Mouse (Mus musculus): ENCODE results near the gene Padi6. TPM values are rescaled to one million over a fixed set of nuclear protein-coding genes. Genes with fewer than 3 reads are reported as not detected.
A peak's percentile ranks its signal among the peaks of the same experiment; 100 is the strongest.

The Padi6 gene
- total RNA-seq (2021): not detected

DNA sequence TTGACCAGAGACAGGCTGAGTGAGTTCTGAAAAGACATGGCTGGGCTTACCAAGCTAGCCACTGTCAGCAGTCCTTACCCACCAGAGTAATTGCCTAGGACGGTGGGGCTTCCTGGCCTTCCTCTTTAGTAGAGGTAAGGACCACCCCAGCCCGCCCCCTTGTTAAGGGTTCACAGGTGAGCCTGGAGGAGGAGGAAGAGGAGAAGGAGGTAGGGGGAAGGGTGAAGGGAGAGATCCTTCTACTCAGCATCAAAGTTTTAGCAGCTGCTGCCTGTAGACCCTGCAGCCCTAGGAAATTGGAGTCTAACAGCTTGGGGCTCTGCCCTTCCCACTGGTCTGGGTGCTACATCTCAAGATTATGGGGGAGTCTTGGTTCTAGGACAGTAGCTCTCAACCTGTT, at the start of gene Padi6:
Gene Padi6, minus strand, starts transcription at position 101 of the 400 bp plus-strand sequence.
- DNase-seq (ENCODE audit: extremely low spot score in 1 of 2, low spot score in 1 of 2): no peak

- DNase-seq (ENCODE audit: extremely low spot score in 1 of 2, low spot score in 1 of 2): no peak
These were observed 48.6 kb upstream of the Padi6 start for GRCm38 (mm10) chr4:140791071-140791470.

DNA sequence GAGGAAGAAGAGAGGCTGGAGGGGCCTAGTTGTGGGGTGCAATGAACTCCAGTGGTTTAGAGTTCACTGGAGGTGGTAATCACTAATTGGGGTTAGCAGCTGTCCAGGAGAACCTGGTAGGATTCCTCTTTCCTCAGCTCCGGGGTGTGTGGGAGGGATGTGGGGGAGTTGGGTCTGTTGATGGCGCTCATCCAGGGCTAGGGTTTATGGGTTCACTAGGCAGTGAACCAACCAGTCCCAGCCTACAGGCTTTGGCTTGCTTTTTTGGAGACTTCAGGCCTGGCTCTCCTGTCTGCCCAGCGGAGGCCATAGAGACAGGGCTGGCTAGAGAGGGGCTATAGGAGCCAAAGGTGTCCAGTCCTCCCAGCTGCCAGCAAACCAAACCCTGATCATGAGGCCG, 47.5 kb upstream of the Padi6 start:
- no peak for DNase-seq (ENCODE audit: extremely low spot score in 1 of 2, low spot score in 1 of 2)

DNA sequence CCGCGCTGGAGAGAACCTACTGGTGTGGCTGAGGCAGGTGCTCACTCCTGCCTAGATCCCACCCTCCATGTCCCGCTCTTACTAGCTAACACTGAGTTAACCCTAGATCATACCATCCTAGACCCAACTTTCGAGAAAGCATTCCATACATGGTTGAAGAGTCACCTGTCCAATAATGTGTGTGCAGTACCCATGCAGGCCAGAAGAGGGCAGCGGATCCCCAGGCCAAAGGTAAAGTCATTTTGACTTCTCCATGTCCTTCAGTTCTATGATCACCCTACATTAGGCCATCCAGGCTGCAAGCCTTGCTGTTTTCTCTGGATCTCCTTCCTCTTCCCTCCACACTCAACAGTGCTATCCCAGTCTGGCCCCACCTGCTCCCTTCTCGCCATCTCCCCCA, 46.5 kb upstream of the Padi6 start:
- DNase-seq (ENCODE audit: extremely low spot score in 1 of 2, low spot score in 1 of 2): peak; percentile 23 to 72

- DNase-seq (ENCODE audit: extremely low spot score in 1 of 2, low spot score in 1 of 2): no peak
These were observed 45.8 kb upstream of the Padi6 start for GRCm38 (mm10) chr4:140788264-140788663.

DNA sequence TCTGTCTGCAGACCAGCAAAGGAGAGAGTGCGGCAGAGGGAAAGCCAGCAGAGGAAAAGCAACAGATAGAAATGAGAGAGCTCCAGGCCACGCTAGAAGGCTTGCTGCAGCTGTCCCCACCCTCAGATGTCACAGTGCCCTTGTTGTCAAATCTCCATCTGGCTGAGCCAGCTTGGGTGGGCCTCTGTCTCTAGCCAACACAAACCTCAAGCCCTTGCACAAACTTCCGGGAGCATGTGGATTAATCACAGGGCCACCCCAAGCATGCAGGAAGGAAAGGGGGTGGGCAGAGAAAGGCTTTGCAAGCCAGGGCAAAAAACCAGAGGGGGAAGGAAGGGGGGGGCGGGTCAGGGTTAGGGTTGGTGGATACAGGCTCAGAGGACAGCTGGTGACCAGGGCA, 45.0 kb upstream of the Padi6 start:
- DNase-seq (ENCODE audit: extremely low spot score in 1 of 2, low spot score in 1 of 2): no peak

- no peak for DNase-seq (ENCODE audit: extremely low spot score in 1 of 2, low spot score in 1 of 2)
These were observed 42.8 kb upstream of the Padi6 start for GRCm38 (mm10) chr4:140785217-140785616.

GRCm38 (mm10) chr4:140784292-140784945, 42.0 kb upstream of the Padi6 start:
- DNase-seq (ENCODE audit: extremely low spot score in 1 of 2, low spot score in 1 of 2): no peak

DNA sequence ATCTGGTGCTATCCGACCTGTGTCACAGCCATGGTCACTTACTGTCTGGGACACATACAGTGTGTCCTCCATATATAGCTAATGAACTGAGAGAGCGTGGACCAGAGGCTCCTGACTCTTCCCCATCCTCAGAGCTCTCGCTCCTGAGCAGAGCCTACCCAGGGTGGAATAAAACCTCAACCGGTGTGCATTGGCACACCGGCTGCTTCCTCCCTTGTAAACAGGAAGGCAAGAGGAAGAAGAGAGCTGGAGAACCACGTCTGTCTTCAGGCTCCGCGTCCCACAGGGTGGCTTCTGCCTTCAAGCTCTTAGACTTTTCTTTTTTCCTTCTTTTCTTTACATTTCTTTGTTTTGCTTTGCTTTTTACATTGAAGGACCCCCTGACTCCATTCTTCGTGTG, 40.4 kb upstream of the Padi6 start:
- no peak for DNase-seq (ENCODE audit: extremely low spot score in 1 of 2, low spot score in 1 of 2)

DNA sequence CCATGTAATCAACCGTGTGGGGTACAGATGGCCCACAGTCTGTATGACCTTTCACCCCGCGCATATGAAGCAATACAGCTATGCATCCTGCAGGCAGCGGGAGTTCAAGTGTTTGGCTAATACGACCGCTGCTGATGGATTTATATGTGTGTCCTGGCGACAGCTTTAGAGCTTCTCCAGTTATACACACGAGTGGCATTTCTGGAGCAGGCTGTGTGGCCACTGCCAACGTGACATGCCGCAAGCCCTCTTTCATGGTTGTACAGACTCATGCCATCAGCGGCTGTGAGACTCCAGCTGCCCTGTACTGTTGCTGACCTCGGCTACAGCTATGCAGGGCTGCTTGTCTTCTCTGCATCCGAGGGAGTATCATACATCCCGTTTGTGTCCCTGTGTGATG, 38.1 kb upstream of the Padi6 start:
- no peak for DNase-seq (ENCODE audit: extremely low spot score in 1 of 2, low spot score in 1 of 2)

DNA sequence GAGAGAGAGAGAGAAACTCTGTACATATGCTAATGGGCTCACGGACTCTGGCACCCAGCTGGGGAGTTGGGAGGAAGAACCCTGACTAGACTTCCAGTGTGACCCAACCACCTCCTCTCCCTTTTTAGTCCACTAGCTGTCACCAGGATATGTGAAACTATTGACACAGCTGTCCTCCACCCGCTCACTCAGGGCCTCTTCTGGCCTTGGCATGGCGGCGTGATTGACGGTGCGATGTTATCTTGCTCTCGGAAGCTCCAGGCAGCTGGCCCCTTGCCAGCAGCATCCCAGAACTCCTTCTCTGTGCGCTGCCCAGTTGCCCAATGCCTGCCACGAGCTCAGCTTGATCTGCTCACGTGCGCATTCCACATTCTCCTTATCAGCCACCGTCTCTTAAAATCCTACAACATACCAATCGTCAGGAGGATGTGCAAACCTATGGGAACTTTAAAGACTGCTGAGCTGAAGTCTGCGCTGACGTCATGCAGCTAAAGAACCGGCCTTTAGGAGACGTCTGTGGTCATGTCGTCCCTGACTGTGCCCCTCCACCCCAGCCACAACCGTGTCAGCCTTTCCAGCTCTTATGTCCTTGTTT, 37.5 kb upstream of the Padi6 start:
- DNase-seq (ENCODE audit: extremely low spot score in 1 of 2, low spot score in 1 of 2): no peak

GRCm38 (mm10) chr4:140776623-140777022, 34.2 kb upstream of the Padi6 start:
- DNase-seq (ENCODE audit: extremely low spot score in 1 of 2, low spot score in 1 of 2): no peak

GRCm38 (mm10) chr4:140775876-140776275, 33.4 kb upstream of the Padi6 start:
- no peak for DNase-seq (ENCODE audit: extremely low spot score in 1 of 2, low spot score in 1 of 2)

GRCm38 (mm10) chr4:140774893-140775292, 32.5 kb upstream of the Padi6 start:
- no peak for DNase-seq (ENCODE audit: extremely low spot score in 1 of 2, low spot score in 1 of 2)

DNA sequence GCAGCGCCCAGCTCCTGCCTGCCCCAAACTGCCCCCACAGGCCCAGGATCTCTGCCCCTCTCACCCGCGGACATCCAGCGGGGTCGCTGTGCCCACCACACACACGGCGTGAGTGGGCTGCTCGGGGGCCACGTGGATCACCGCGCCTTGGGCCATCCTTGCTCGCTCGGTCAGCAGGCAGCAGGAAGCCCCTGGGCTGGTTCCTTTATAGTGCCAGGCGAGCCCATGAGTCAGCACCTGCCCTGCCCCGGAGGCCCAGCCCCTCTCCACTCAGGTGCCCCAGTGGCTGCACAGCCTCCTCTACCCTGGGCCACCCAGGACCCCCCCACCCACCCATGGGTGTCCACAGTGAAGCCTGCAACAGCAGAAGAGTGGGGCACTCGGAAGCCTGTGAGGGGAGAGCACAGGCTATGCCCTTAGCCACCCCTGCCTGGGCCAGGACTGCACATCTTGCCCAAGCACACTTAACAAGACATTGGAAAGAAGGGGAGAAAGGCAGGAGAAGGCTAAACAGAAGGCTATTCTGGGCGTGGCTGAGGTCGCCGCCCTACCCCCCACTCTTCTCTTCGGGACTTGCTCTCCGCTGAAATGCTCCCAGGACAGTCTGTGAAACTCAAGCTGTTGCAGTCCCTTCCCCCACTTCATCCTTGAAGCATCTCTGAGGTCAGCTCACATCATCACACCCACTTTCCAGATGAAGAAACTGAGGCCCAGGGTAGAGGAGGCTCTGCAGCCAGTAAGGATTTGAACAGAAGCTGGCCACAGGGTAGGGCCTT, 31.8 kb upstream of the Padi6 start, which contains the start of gene Padi4:
Gene Padi4, minus strand, starts transcription at position 212 of the 776 bp plus-strand sequence.
- no peak for DNase-seq (ENCODE audit: extremely low spot score in 1 of 2, low spot score in 1 of 2)

GRCm38 (mm10) chr4:140771091-140771490, 28.6 kb upstream of the Padi6 start:
- DNase-seq (ENCODE audit: extremely low spot score in 1 of 2, low spot score in 1 of 2): no peak

DNA sequence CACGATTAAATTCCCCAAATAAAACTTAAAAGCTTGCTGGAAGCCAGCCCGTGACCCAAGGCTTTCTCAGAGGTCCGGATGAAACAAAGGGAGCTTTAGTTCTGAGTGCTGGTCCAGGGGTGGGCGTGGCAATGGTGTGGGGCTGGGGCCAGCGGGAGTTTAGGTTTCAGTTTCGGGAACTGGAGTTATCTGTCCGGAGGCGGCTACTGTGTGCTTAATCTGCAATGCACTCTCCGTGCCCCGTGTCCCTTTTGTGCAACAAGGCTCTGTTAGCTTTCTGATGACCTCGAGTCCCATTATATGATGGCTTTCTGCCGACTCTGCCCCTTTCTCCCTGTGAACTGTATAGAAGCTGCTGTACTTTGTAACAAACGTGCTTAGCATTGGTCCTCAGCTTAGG, 28.0 kb upstream of the Padi6 start:
- DNase-seq (ENCODE audit: extremely low spot score in 1 of 2, low spot score in 1 of 2): no peak

GRCm38 (mm10) chr4:140768973-140769372, 26.5 kb upstream of the Padi6 start:
- no peak for DNase-seq (ENCODE audit: extremely low spot score in 1 of 2, low spot score in 1 of 2)

DNA sequence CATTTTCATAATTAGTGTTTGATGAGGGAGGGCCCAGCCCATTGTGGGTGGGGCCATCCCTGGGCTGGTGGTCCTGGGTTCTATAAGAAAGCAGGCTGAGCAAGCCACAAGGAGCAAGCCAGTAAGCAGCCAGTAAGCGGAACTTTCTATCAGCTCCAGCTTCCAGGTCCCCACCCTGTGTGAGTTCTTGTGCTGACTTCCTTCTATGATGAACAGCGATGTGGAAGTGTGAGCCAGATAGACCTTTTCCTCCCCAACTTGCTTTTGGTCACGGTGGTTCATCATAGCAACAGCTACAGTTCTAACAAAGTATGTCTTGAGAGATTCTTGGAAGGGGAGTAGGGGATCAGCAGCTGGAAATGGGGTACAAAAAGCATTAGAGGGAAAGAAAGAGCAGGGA, 23.5 kb upstream of the Padi6 start:
- DNase-seq (ENCODE audit: extremely low spot score in 1 of 2, low spot score in 1 of 2): no peak

DNA sequence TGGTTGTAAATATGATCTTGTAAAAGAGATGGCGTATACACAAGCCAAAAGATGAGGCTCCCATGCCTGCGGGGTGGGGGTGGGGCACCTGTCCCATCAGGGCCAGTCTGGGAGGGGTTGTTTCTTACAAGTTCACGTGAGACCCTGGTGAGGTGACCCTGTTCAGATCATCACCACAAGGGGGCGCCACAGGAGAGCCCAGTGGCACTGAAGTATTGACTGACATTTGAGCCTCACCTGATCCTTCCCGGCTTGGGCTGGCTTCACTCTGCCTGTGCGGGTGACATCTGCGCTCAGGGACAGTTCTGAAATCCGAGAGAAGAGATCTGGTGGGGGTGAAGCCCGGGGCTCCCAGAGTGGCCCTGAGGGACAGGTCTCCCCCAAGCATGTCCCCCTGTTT, 20.7 kb upstream of the Padi6 start:
- DNase-seq (ENCODE audit: extremely low spot score in 1 of 2, low spot score in 1 of 2): peak; percentile 17 to 55

DNA sequence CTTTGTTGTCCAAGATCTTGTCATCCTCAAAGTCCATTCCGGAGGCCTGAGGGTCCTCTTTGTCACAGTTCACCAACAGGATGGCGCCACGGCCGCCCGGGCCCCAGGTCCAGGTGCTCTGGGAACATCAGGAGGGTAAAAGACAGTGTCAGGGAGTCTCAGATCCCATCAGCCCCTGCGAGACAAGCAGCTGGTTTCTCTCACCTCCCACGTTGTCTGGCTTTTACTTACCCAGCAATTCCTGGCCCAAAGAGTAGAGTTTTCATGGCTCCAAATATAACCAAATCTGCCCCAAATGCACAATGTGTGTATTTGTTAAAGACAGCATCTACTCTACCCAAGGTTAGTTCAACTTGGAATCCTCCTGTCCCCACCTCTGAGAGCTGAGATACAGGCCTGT, 19.2 kb upstream of the Padi6 start:
- no peak for DNase-seq (ENCODE audit: extremely low spot score in 1 of 2, low spot score in 1 of 2)

GRCm38 (mm10) chr4:140755811-140756210, 13.4 kb upstream of the Padi6 start:
- no peak for DNase-seq (ENCODE audit: extremely low spot score in 1 of 2, low spot score in 1 of 2)

All from layer of hippocampus, postnatal 25 days (tissue).